Mouse (Mus musculus): ENCODE results near the gene Lsm14a. TPM values are rescaled to one million over a fixed set of nuclear protein-coding genes. Genes with fewer than 3 reads are reported as not detected.

The Lsm14a gene
- polyA plus RNA-seq, 1 experiment: 45.1 TPM

DNA sequence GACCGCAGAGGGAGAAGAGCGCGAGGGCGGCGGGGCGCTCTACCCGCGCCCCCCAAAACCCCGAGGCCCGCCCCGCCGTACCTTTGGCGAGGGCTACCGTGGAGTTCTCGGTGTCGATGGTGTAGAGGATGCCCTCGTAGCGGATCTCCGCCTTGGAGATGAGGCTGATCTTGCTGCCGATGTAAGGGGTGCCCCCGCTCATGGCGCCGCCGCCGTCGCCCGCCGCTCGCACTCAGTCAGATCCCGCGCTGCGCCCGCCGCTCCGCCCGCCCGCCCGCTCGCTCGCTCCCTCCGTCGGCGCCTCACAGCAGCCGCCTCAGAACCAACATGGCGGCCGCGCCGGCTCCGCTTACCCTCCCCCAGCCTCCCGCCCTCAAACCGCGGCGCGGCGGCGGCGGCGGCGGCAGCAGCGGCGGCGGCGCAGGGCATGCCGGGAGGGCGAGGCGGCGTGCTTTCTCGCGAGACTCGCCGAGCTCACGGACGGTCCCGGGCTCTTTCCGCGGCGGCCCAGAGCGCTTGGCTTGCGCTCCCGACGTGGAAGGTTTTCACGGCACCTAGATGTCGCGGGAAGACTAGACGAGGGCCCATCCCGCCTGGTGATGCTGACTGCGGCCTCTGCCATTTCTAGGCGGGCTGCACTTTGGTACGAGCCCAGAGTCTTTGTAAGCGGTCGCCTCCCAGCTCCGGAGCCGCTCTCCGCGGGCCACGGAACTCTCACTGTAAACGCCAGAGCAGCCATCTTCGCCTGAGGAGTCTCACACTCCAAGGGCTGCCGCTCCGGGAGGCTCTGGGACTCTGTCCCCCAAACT is 3.6 kb downstream of the Lsm14a start:
- Histone ChIP-seq H3K4me1 (ENCODE audit: control insufficient read depth, insufficient read depth, insufficient read length, low read length) (peaks cover 12% of the 10 kb centered on the region), H3K4me3 (ENCODE audit: insufficient read depth, low read depth, low read length) (peak overlapping the region; percentile 95), H3K27ac (replicated peaks; ENCODE audit: low read depth, low read length) (peak overlapping the region; percentile 96)

GRCm38 (mm10) chr7:34388445-34389276 is 4.5 kb downstream of the Lsm14a start:
- Histone ChIP-seq H3K27ac (replicated peaks; ENCODE audit: low read depth, low read length) (peak overlapping the region; percentile 91), H3K4me3 (ENCODE audit: insufficient read depth, low read depth, low read length) (peak overlapping the region; percentile 95), H3K4me1 (ENCODE audit: control insufficient read depth, insufficient read depth, insufficient read length, low read length) (peaks cover 15% of the 10 kb centered on the region)

- Histone ChIP-seq H3K4me3 (ENCODE audit: insufficient read depth, low read depth, low read length) (peak overlapping the region; percentile 95), H3K27ac (replicated peaks; ENCODE audit: low read depth, low read length) (peak overlapping the region; percentile 6), H3K4me1 (ENCODE audit: control insufficient read depth, insufficient read depth, insufficient read length, low read length) (peaks cover 17% of the 10 kb centered on the region)
Measured at GRCm38 (mm10) chr7:34387784-34388444, 5.2 kb downstream of the Lsm14a start.

DNA sequence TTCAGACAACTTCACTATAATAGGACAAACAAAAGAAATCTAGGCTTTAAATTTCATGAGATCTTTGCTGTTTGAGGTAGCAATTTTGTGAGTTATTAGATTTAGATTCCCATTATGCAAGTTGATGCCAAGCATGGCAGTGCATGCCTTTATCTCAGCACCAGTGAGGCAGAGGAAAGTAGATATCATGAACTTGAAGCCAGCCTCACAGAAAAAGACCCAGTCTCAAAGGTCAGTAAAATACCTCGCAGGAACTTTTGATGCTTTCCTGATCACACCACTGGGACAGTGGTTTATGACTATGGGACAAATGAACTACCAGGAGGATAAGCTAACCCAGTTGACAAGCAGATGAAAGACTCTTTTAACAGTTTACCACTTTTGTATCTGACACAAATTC is 10.3 kb downstream of the Lsm14a start:
- Histone ChIP-seq H3K4me1 (ENCODE audit: control insufficient read depth, insufficient read depth, insufficient read length, low read length) (peaks cover 18% of the 10 kb centered on the region), H3K4me3 (ENCODE audit: insufficient read depth, low read depth, low read length) (no peak overlapping the region), H3K27ac (replicated peaks; ENCODE audit: low read depth, low read length) (no peak overlapping the region)

- Histone ChIP-seq H3K4me3 (ENCODE audit: insufficient read depth, low read depth, low read length) (no peak overlapping the region), H3K27ac (replicated peaks; ENCODE audit: low read depth, low read length) (no peak overlapping the region), H3K4me1 (ENCODE audit: control insufficient read depth, insufficient read depth, insufficient read length, low read length) (peaks cover 12% of the 10 kb centered on the region)
Measured at GRCm38 (mm10) chr7:34381733-34382132, 11.4 kb downstream of the Lsm14a start.

DNA sequence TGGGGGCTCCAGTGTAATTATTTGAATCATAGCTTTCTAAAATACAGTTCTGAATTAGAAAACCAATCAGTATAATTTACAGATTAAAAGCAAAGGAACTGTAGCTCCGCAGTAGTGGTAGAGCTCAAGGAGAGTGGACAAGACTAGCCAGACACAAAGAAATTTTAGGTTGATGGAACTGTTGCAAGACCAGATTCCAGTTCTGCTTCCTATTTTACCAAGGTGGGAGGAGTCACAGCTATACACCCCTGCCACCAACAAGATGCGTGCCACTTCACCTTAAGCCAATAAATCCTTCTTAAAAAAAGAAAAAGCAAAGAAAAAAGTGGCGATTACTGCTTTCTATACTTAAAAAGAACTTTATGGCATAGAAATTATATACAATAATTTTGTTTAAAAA is 12.8 kb downstream of the Lsm14a start:
- Histone ChIP-seq H3K27ac (replicated peaks; ENCODE audit: low read depth, low read length) (no peak overlapping the region), H3K4me1 (ENCODE audit: control insufficient read depth, insufficient read depth, insufficient read length, low read length) (peaks cover 12% of the 10 kb centered on the region), H3K4me3 (ENCODE audit: insufficient read depth, low read depth, low read length) (no peak overlapping the region)

DNA sequence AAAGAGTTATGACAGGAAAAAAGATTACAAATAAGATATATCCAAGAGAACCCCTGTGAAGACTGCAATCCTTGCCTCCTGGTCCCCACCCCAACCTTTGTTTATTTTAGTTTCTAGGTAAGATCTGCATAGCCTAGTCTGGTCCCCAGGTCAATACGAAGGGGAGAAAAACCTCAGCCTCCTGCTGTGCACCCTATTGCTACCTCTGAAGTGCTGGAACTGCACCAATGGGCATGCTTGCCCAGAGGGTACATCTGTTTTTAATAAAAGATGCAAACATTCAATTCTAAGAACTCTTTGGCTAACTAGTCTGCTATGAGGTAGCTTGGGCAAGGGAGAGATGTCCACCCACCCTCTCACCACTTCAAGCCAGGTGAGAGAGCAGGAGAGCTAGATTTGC is 19.2 kb downstream of the Lsm14a start:
- Histone ChIP-seq H3K4me3 (ENCODE audit: insufficient read depth, low read depth, low read length) (no peak overlapping the region), H3K27ac (replicated peaks; ENCODE audit: low read depth, low read length) (no peak overlapping the region), H3K4me1 (ENCODE audit: control insufficient read depth, insufficient read depth, insufficient read length, low read length) (peaks cover 5% of the 10 kb centered on the region)

GRCm38 (mm10) chr7:34355629-34356028 is 37.5 kb downstream of the Lsm14a start:
- H3K4me1 ChIP-seq (ENCODE audit: control insufficient read depth, insufficient read depth, insufficient read length, low read length): no peaks in the 10 kb centered on the region
- H3K4me3 ChIP-seq (ENCODE audit: insufficient read depth, low read depth, low read length): no peak overlapping the region
- no peak overlapping the region for H3K27ac ChIP-seq (replicated peaks; ENCODE audit: low read depth, low read length)

- Histone ChIP-seq H3K27ac (replicated peaks; ENCODE audit: low read depth, low read length) (no peak overlapping the region), H3K4me3 (ENCODE audit: insufficient read depth, low read depth, low read length) (no peak overlapping the region), H3K4me1 (ENCODE audit: control insufficient read depth, insufficient read depth, insufficient read length, low read length) (no peaks in the 10 kb centered on the region)
Measured at GRCm38 (mm10) chr7:34351997-34352396, 41.1 kb downstream of the Lsm14a start.

GRCm38 (mm10) chr7:34350166-34350565 is 42.9 kb downstream of the Lsm14a start:
- no peak overlapping the region for H3K4me3 ChIP-seq (ENCODE audit: insufficient read depth, low read depth, low read length)
- H3K4me1 ChIP-seq (ENCODE audit: control insufficient read depth, insufficient read depth, insufficient read length, low read length): no peaks in the 10 kb centered on the region
- H3K27ac ChIP-seq (replicated peaks; ENCODE audit: low read depth, low read length): no peak overlapping the region

GRCm38 (mm10) chr7:34348011-34348410 is 45.1 kb downstream of the Lsm14a start:
- Histone ChIP-seq H3K4me1 (ENCODE audit: control insufficient read depth, insufficient read depth, insufficient read length, low read length) (no peaks in the 10 kb centered on the region), H3K27ac (replicated peaks; ENCODE audit: low read depth, low read length) (no peak overlapping the region), H3K4me3 (ENCODE audit: insufficient read depth, low read depth, low read length) (no peak overlapping the region)

GRCm38 (mm10) chr7:34347041-34347440 is 46.1 kb downstream of the Lsm14a start:
- Histone ChIP-seq H3K27ac (replicated peaks; ENCODE audit: low read depth, low read length) (no peak overlapping the region), H3K4me3 (ENCODE audit: insufficient read depth, low read depth, low read length) (no peak overlapping the region), H3K4me1 (ENCODE audit: control insufficient read depth, insufficient read depth, insufficient read length, low read length) (no peaks in the 10 kb centered on the region)

GRCm38 (mm10) chr7:34346505-34346904 is 46.6 kb downstream of the Lsm14a start:
- no peaks in the 10 kb centered on the region for H3K4me1 ChIP-seq (ENCODE audit: control insufficient read depth, insufficient read depth, insufficient read length, low read length)
- no peak overlapping the region for H3K4me3 ChIP-seq (ENCODE audit: insufficient read depth, low read depth, low read length)
- no peak overlapping the region for H3K27ac ChIP-seq (replicated peaks; ENCODE audit: low read depth, low read length)

DNA sequence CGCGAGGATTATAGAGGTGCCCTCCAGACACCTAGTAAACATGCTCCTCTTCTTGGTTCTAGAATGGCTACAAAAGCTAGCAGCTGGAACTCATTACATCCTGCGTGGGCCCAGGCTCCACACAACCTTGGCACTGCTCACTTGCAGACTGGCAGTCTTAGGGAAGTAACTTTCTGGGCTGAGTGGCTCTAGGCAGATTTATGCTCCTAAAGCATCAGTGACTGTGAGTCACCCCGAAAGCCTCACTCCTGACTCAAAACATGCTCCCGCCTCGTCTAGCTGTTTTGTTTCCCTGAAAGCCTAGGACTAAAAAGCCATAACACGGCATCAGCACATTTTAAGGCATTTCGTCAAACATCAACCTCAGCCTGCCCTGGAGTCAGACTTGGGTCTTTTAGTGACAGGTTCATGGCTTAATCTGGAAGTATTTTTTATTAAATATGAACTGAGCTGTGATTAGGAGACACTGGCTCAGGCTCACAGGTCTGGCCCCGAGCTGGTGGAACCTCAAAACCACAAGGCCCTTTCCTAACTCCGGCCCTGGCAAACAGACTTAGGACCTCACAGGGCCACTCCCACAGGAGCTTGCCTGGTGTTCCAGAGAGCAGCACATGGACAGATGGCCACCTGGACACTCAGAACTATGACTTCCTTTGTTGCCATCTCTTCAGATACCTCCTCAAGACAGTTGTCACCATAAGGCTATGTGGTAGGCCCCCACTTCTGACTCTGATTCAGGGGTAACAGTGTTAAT is 50.9 kb downstream of the Lsm14a start:
- Histone ChIP-seq H3K27ac (replicated peaks; ENCODE audit: low read depth, low read length) (peak overlapping the region; percentile 21; the same call in 1 of the 2 replicates), H3K4me1 (ENCODE audit: control insufficient read depth, insufficient read depth, insufficient read length, low read length) (peaks cover 7% of the 10 kb centered on the region; the same call in 1 of the 2 replicates), H3K4me3 (ENCODE audit: insufficient read depth, low read depth, low read length) (no peak overlapping the region)
